Mouse (Mus musculus): ENCODE measurements around the gene Arhgdig. TPM values are rescaled to one million over a fixed set of nuclear protein-coding genes. Genes with fewer than 3 reads are reported as not detected.
"Not testable (repeated sequence)": the region's sequence is repeated elsewhere in the genome, so short reads cannot be mapped to it uniquely, and the experiment has no call there.

Gene Arhgdig
- total RNA-seq, 1 experiment from 2014 or later: not detected

DNA sequence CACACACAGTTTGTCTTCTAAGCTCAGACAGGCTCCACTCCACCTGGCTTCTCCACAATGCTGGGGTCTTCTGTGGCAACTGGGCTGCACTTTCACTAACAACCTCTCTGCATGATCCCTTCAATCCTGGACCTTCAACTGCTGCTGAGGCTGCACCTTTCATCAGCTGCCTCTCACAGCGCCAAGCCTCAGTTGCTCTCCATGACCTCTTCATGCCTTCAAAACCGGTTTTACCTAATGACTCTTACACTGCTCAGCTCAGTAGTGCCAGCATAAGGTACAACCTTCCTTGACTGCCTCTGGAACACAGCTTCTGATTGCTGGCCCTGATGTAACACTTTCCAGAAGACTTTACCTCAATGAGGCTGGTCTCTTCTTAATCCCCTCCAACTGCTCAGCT, 13.9 kb upstream of the Arhgdig start:
- no peak for ATAC-seq (replicated peaks in 1 of 2; ENCODE audit: insufficient read depth in 1 of 2, low FRiP score in 2 of 2, low TSS enrichment in 1 of 2, low read depth in 1 of 2, poor library complexity in 2 of 2, severe bottlenecking in 2 of 2)

DNA sequence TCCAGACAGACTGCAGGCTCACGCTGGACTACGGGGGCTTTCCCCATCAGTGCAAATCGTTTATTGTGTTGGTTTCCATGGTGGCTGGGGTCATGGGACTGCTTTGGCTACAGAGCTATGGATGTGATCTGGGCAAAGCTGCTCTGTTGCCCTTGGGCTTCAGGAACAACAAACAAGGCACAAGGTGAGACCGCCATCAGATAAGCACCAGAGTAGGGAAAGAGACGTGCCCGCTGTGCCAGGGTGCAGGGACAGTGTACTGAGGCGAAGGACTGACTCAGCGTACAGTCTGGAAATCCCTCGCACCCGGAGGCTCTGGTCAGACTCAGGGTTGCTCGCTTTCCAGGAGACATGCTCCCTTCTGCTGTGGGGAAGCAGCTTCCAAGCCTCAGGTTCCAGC, 5.1 kb upstream of the Arhgdig start:
- no peak for ATAC-seq (replicated peaks in 1 of 2; ENCODE audit: insufficient read depth in 1 of 2, low FRiP score in 2 of 2, low TSS enrichment in 1 of 2, low read depth in 1 of 2, poor library complexity in 2 of 2, severe bottlenecking in 2 of 2)

DNA sequence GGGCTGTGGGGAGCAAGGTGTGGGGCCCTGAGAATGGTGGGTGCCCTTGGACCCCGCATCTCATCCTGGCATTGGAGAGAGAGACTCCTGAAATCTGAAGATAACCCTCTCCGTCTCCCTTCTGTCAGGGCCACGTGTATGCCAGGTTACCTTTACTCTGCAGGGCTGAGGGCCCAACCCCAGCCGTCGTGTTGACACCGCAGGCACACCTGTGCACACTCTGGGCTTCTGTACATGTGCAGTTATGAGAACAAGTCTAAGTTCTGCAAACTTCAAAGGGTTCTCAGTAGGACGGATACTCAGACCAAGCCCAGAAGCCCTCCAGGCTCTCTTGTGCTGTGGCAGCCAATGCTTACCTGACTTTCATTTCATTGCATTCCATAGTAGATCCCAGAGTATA, 4.7 kb upstream of the Arhgdig start:
- no peak for ATAC-seq (replicated peaks in 1 of 2; ENCODE audit: insufficient read depth in 1 of 2, low FRiP score in 2 of 2, low TSS enrichment in 1 of 2, low read depth in 1 of 2, poor library complexity in 2 of 2, severe bottlenecking in 2 of 2)

DNA sequence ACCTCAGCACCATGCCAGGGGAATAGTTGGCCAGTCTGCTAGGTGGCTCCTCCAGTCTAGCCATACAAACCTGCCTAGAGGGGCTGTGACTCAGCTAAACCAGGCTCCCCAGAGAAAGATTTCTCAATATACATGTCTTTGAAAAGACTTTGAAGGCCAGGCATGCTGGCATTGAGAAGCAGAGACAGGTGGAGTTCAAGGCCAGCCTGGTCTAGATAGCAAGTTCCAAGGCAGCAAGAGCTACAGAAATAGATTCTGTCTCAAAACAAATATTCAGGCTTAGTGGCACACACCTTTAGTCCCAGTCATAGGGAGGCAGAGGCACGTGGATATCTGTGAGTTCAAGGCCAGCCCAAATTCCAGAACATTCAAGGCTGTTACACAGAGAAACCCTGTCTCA, 1.2 kb downstream of the Arhgdig start:
- ATAC-seq (replicated peaks in 1 of 2; ENCODE audit: insufficient read depth in 1 of 2, low FRiP score in 2 of 2, low TSS enrichment in 1 of 2, low read depth in 1 of 2, poor library complexity in 2 of 2, severe bottlenecking in 2 of 2): no peak

DNA sequence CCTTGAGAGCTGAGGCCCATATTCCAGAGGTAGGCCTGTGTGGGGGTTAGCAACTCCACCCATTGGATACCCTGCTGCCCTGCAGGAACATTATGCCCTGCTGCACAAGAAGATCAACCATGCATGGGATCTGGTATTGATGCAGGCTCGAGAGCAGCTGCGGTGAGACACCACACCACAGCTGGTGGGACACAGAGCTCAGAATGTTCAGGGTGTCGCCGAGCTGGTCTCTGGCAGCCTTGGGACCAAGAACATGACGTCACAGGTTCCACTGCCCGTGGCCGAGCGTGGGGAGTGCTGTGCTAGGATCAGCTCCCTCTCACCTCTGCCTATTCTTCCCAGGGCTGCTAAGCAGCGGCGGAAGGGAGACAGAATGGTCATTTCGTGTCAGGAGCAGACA, 2.8 kb downstream of the Arhgdig start:
- no peak for ATAC-seq (replicated peaks in 1 of 2; ENCODE audit: insufficient read depth in 1 of 2, low FRiP score in 2 of 2, low TSS enrichment in 1 of 2, low read depth in 1 of 2, poor library complexity in 2 of 2, severe bottlenecking in 2 of 2)

DNA sequence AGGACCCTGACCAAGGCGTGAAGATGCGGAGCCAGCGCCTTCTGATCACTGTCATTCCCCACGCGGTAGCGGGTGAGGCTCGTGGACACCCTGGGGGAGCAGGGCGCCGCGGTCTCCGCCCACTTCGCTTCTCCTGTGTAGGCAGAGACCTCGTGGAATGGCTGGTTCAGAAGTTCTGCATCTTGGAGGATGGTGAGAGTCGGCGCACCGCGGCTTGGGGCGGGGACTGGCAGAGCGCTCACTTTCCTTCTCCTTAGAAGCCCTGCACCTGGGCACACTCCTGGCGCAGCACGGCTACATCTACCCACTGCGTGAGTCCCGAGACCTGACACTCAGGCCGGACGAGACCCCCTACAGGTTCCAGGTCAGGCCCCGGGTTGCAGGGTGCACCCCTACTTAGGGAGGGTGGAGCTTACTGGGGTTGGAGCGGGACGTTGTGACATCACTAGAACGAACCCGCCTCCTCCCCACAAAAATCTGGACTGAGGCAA, 4.2 kb downstream of the Arhgdig start:
- peak; percentile 29 to 40 for ATAC-seq (replicated peaks in 1 of 2; ENCODE audit: insufficient read depth in 1 of 2, low FRiP score in 2 of 2, low TSS enrichment in 1 of 2, low read depth in 1 of 2, poor library complexity in 2 of 2, severe bottlenecking in 2 of 2)

DNA sequence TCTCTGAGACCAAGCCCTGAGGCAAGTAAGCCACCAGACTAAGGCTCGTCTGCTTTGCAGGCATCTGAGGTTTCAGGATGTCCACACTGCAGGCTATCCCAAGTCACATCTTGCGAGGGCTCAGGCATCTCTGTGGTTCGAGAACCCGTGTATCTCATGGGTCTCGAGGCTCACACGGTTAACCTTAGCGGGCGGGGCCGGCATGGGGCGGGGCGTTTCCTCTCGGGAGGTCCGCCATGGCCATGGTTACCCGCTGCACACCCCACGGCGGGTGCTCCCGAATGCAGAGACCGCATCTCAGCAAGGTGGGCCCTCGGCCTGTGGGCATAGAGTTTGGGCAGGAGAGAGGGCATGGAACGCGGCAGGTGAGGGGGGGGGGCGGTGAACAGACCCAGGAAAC, 4.8 kb downstream of the Arhgdig start, which contains the start of gene Rgs11:
Rgs11 (plus strand) TSS at position 215 of the 400 bp plus-strand sequence.
- ATAC-seq (replicated peaks in 1 of 2; ENCODE audit: insufficient read depth in 1 of 2, low FRiP score in 2 of 2, low TSS enrichment in 1 of 2, low read depth in 1 of 2, poor library complexity in 2 of 2, severe bottlenecking in 2 of 2): no peak

DNA sequence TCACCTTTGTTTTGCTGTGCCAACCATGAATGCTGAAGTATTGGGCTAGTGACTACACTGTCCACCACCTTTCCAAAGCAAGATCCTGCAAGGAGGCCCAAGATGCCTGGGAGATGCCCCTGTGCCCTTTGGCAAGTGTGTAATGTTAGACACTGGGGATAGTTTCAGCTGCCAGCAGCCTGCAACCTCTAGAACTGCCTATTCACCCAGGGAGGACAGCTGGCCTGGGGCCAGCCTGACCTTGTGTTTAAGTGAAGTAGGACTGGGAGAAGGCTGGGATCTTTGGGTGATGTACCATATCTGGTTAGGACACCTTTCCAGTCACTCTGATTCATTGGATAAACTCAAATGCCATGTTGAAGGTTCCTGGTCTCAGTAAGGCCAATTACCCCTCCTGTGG, 5.6 kb downstream of the Arhgdig start:
- ATAC-seq (replicated peaks in 1 of 2; ENCODE audit: insufficient read depth in 1 of 2, low FRiP score in 2 of 2, low TSS enrichment in 1 of 2, low read depth in 1 of 2, poor library complexity in 2 of 2, severe bottlenecking in 2 of 2): no peak

DNA sequence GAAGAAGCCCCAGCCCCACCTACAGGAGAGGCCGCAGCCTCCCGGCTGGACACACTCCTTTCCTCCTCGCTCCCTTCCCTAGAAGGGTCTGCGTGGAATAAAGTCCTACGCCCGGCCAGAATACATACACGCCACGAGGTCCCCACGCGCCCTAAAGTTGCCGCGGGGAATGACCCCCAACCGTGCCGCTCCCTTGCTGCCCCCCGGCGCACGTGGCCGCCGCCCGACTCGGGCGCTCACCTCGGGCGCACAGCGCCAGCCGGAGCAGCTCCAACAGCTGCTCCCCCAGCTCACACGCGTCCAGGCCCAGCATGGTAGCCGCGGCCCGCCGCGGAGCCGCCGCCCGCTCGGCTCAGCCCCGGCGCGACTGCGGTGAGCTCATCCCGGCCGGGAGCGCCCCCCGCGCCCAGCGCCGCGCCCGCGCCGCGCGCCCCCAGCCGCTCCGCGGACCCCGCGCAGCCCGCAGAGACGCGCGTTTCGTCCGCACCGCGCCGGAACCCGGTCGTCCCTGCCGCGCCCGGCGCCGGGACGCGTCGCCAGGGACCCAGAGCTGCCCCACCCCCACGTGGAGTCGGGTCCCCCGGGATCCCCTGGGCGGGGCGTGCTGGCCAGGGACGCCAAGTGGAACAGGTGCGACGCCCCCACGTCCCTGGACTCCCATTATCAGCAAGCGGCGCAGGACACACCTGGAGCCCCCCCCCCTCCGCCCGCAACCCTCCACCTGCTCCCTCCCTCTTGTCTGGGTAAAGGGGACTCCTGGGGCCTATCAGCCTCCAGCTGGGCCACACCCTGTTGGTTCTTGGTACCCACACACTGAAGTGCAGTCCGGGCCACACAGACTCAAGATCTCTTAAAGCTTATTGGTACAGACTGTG, 6.5 kb downstream of the Arhgdig start:
- ATAC-seq (replicated peaks in 1 of 2; ENCODE audit: insufficient read depth in 1 of 2, low FRiP score in 2 of 2, low TSS enrichment in 1 of 2, low read depth in 1 of 2, poor library complexity in 2 of 2, severe bottlenecking in 2 of 2): no peak

DNA sequence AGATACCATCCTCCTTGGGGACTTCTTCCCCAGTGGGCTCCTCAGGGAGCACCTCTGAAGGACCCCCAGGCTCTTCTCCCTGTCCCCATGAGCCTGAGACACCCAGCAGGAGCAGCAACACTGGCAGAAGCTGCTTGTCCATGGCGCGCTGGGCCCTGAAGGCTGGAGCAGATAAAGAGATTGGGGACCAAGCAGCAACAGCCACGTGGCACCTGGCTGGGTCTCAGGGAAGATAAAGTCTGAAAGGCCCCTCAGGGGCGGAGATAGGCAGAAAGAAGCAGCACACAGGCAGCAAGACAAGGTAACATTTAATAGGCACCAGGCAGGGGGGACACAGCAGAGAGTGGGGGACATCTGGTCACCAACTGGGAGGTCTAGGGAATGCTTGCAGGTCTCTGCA, 8.7 kb downstream of the Arhgdig start, which contains the start of gene Pdia2:
Pdia2 (minus strand) TSS at position 196 of the 400 bp plus-strand sequence.
- ATAC-seq (replicated peaks in 1 of 2; ENCODE audit: insufficient read depth in 1 of 2, low FRiP score in 2 of 2, low TSS enrichment in 1 of 2, low read depth in 1 of 2, poor library complexity in 2 of 2, severe bottlenecking in 2 of 2): no peak

DNA sequence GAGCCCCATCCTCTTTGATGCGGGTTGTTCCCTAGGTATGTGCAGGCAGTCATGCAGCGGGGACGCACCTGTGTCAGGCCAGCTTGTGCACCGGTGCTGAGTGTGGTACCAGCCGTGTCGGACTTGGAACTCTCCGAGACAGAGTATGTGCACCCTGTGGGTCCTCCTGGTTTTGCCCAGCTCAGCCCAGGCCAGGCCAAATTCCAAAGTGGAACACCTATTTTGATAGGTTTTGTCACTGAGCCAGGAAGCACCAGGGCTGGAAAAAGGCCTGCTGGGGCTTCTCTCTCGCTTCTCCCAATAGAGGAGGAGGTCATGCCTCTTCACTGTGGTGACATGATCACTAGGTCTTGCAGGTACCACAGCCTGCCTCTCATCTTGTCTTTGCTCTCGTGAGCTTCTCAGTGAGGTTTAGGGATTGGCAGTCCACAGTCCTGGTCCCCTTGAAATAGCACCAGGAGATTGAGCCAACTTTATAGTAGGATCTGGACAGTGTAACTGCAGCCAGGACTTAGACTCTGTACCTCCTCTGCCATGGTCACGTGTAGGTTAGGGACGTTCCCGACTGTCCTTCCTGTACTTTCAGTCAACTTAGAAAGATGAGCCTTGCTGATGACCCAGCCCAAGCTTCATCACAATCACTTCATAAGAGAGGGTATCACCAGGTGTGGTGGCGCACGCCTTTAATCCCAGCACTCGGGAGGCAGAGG, 14.9 kb downstream of the Arhgdig start:
- no peak for ATAC-seq (replicated peaks in 1 of 2; ENCODE audit: insufficient read depth in 1 of 2, low FRiP score in 2 of 2, low TSS enrichment in 1 of 2, low read depth in 1 of 2, poor library complexity in 2 of 2, severe bottlenecking in 2 of 2)

DNA sequence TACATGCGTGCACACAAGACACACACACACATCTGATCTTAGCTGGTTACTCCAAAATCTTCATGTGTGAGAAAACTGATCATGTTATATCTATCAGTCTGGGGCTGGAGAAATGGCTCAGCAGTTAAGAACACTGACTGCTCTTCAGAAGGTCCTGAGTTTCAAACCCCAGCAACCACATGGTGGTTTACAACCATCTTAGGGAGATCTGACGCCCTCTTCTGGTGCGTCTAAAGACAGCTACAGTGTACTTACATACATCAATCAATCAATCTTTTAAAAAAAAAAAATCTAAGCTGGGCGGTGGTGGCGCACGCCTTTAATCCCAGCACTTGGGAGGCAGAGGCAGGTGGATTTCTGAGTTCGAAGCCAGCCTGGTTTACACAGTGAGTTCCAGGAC, 16.1 kb downstream of the Arhgdig start:
- ATAC-seq (replicated peaks in 1 of 2; ENCODE audit: insufficient read depth in 1 of 2, low FRiP score in 2 of 2, low TSS enrichment in 1 of 2, low read depth in 1 of 2, poor library complexity in 2 of 2, severe bottlenecking in 2 of 2): not testable (repeated sequence)

DNA sequence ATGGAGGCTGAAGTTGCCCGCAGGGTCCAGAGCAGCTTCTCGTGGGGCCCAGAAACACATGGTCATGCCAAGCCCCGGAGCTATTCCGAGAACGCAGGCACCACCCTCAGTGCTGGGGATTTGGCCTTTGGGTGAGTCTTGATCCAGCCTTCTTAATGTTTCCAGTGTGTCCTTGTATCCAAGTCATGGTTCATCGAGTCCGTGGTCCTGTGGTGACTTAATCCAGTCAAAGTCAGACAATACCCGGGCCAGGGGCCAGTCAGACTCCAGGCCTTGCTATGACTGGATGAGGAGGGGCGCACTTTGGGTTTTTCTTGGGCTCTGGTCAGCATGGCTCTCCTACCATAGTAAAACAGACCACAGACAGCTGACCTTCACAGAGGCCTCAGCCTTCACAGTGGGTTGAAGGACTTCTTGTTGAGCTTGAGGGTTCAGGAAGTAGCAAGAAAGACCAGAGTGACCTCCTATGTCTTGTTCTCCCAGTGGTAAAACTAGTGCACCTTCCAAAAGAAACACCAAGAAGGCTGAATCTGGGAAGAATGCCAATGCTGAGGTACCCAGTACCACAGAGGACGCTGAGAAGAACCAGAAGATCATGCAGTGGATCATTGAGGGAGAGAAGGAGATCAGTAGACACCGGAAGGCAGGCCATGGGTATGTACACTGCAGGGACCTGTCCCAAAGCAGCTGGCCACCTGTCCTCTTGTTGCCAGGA, 19.3 kb downstream of the Arhgdig start:
- no peak for ATAC-seq (replicated peaks in 1 of 2; ENCODE audit: insufficient read depth in 1 of 2, low FRiP score in 2 of 2, low TSS enrichment in 1 of 2, low read depth in 1 of 2, poor library complexity in 2 of 2, severe bottlenecking in 2 of 2)

DNA sequence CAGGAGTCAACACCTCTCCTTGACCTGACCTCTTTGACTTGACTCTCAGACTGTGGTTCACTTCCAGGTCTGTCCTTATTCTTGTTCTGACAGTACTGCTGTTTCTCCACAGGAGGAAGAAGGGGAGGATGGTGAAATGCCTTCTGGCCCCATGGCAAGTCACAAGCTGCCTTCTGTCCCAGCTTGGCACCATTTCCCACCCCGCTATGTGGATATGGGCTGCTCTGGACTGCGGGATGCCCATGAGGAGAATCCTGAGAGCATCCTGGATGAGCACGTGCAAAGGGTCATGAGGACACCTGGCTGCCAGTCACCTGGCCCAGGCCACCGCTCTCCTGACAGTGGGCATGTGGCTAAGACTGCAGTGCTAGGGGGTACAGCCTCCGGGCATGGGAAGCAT, 20.0 kb downstream of the Arhgdig start:
- no peak for ATAC-seq (replicated peaks in 1 of 2; ENCODE audit: insufficient read depth in 1 of 2, low FRiP score in 2 of 2, low TSS enrichment in 1 of 2, low read depth in 1 of 2, poor library complexity in 2 of 2, severe bottlenecking in 2 of 2)

DNA sequence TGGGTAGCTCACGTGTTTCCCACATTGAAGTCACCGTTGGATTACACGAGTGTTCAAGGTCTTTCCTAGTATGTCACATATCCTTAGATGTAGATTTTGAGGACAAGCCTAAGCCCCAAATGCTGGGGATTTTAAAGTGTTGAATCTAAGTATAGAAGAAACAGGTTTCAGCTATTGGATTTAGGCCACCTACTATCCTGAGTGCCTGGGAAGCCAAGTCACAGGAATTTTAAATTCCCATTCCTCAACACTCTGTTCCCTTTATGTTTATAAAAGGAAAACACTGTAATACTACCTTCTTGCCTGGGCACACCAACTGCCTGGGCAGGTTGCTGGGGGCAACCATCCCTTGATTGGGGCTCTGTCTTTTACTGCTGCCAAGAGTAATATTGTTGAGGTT, 26.4 kb downstream of the Arhgdig start:
- ATAC-seq (replicated peaks in 1 of 2; ENCODE audit: insufficient read depth in 1 of 2, low FRiP score in 2 of 2, low TSS enrichment in 1 of 2, low read depth in 1 of 2, poor library complexity in 2 of 2, severe bottlenecking in 2 of 2): no peak

DNA sequence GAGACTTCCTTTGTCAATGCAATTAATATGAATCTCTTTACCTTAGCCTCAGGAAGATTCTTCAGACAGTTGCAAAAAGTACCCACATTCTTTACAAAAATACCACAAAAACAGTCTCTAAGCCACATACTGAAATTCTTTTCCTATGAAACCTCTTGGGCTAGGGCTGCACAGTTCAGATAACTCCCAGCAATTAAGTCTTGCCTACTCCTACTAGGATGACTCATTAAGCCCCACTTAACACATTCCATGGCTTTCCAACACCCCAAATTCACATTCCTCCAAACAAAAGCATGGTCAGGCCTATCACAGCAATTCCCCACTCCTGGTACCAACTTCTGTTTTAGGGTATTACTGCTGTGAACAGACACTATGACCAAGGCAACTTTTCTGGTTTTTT, 29.0 kb downstream of the Arhgdig start:
- no peak for ATAC-seq (replicated peaks in 1 of 2; ENCODE audit: insufficient read depth in 1 of 2, low FRiP score in 2 of 2, low TSS enrichment in 1 of 2, low read depth in 1 of 2, poor library complexity in 2 of 2, severe bottlenecking in 2 of 2)

DNA sequence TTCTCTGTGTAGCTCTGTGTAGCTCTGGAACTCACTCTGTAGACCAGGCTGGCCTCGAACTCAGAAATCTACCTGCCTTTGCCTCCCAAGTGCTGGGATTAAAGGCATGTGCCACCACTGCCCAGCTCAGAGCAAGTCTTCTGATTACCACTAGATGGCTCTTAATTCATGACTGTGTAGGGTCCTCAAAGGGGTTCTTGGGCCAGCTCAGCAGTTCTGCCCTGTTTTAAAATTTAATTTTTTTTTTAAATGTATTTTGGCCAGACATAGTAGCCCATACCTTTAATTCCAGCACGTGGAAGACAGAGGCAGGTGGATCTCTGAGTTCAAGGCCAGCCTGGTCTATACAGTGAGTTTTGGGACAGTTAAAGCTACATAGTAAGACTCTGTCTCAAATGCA, 32.3 kb downstream of the Arhgdig start:
- not testable (repeated sequence) for ATAC-seq (replicated peaks in 1 of 2; ENCODE audit: insufficient read depth in 1 of 2, low FRiP score in 2 of 2, low TSS enrichment in 1 of 2, low read depth in 1 of 2, poor library complexity in 2 of 2, severe bottlenecking in 2 of 2)

DNA sequence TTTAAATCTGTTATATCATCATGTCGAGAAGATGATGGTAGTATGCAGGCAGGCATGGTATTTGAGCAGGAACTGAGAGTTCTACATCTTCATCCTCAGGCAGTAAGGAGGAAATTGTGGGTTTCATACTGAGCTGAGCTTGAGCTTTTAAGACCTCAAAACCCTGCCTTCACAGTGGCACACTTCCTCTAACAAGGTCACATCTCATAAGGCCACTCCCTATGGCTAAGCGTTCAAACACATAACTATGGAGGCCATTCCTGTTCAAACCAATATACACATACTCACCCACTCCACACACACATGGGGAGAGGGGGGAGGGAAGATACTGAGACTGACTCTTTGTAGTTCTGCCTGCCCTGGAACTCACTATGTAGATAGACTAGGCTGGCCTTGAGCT, 39.5 kb downstream of the Arhgdig start:
- ATAC-seq (replicated peaks in 1 of 2; ENCODE audit: insufficient read depth in 1 of 2, low FRiP score in 2 of 2, low TSS enrichment in 1 of 2, low read depth in 1 of 2, poor library complexity in 2 of 2, severe bottlenecking in 2 of 2): peak; percentile 94 to 98
